Mouse (Mus musculus): ENCODE data around the gene Pex6. TPM values are rescaled to one million over a fixed set of nuclear protein-coding genes. Genes with fewer than 3 reads are reported as not detected.
"Not testable (repeated sequence)": the region's sequence is repeated elsewhere in the genome, so short reads cannot be mapped to it uniquely, and the experiment has no call there.

Gene Pex6
- total and polyA plus RNA-seq, 2 experiments from 2014 or later = 17.6 to 38.5 TPM

GRCm38 (mm10) chr17:46758753-46759152, 47.5 kb downstream of the Pex6 start:
- no peak overlapping the region for H3K4me3 ChIP-seq (ENCODE audit: low read depth, low read length)
- no peaks in the 10 kb centered on the region for H3K9me3 ChIP-seq (ENCODE audit: low read length)
- no peaks in the 10 kb centered on the region for H3K4me1 ChIP-seq (ENCODE audit: insufficient read depth, low read length)
- H3K9ac ChIP-seq (replicated peaks; ENCODE audit: low read length, poor library complexity, severe bottlenecking) = no peak overlapping the region
- no peak for ATAC-seq (ENCODE audit: low FRiP score)
- no peak for DNase-seq (ENCODE audit: low spot score)
- no peak overlapping the region for H3K4me2 ChIP-seq (ENCODE audit: low read depth, low read length, poor library complexity, severe bottlenecking)
- no peak for TF ChIP-seq CTCF (IDR thresholded peaks at IDR 0.05)
- no peaks in the 10 kb centered on the region for H3K36me3 ChIP-seq (ENCODE audit: insufficient read depth, low read length)
- no peak overlapping the region for H3K27ac ChIP-seq (ENCODE audit: low read depth, low read length)
- no peaks in the 10 kb centered on the region; the same call in 1 of the 2 replicates for H3K27me3 ChIP-seq (ENCODE audit: insufficient read depth, low read length)
- 80% methylated on average over 12 of the region's 12 CpGs for WGBS

GRCm38 (mm10) chr17:46763544-46763943, 52.3 kb downstream of the Pex6 start, which contains the start of gene Ptcra:
Gene Ptcra (minus strand): TSS chr17:46763712.
- DNase-seq (ENCODE audit: low spot score) = no peak
- no peak for TF ChIP-seq CTCF (IDR thresholded peaks at IDR 0.05)
- no peak within 1 kb of the TSS for H3K4me3 ChIP-seq (ENCODE audit: low read depth, low read length)
- no peak within 1 kb of the TSS for H3K4me2 ChIP-seq (ENCODE audit: low read depth, low read length, poor library complexity, severe bottlenecking)
- no peak within 1 kb of the TSS for H3K27ac ChIP-seq (ENCODE audit: low read depth, low read length)
- whole genome bisulfite sequencing = 54% methylated on average over 2 of the region's 2 CpGs
- no peaks in the 10 kb centered on the region for H3K9me3 ChIP-seq (ENCODE audit: low read length)
- no peak within 1 kb of the TSS for H3K9ac ChIP-seq (replicated peaks; ENCODE audit: low read length, poor library complexity, severe bottlenecking)
- no peaks in the 10 kb centered on the region for H3K36me3 ChIP-seq (ENCODE audit: insufficient read depth, low read length)
- no peak for ATAC-seq (ENCODE audit: low FRiP score)
- no peaks in the 10 kb centered on the region for H3K4me1 ChIP-seq (ENCODE audit: insufficient read depth, low read length)
- no peaks in the 10 kb centered on the region for H3K27me3 ChIP-seq (ENCODE audit: insufficient read depth, low read length)

- DNase-seq (ENCODE audit: low spot score); H3K9me3 ChIP-seq (ENCODE audit: low read length); ATAC-seq (ENCODE audit: low FRiP score); H3K4me1 ChIP-seq (ENCODE audit: insufficient read depth, low read length); H3K9ac ChIP-seq (replicated peaks; ENCODE audit: low read length, poor library complexity, severe bottlenecking); H3K4me3 ChIP-seq (ENCODE audit: low read depth, low read length); H3K27ac ChIP-seq (ENCODE audit: low read depth, low read length); H3K4me2 ChIP-seq (ENCODE audit: low read depth, low read length, poor library complexity, severe bottlenecking); H3K36me3 ChIP-seq (ENCODE audit: insufficient read depth, low read length); H3K27me3 ChIP-seq (ENCODE audit: insufficient read depth, low read length): not testable (repeated sequence)
- 69% methylated on average over 8 of the region's 9 CpGs for WGBS
Observed at GRCm38 (mm10) chr17:46764916-46765315, 53.7 kb downstream of the Pex6 start.

- Histone ChIP-seq H3K9ac (replicated peaks; ENCODE audit: low read length, poor library complexity, severe bottlenecking) (no peak overlapping the region), H3K4me2 (ENCODE audit: low read depth, low read length, poor library complexity, severe bottlenecking) (no peak overlapping the region), H3K4me1 (ENCODE audit: insufficient read depth, low read length) (no peaks in the 10 kb centered on the region), H3K27ac (ENCODE audit: low read depth, low read length) (no peak overlapping the region), H3K36me3 (ENCODE audit: insufficient read depth, low read length) (no peaks in the 10 kb centered on the region), H3K4me3 (ENCODE audit: low read depth, low read length) (no peak overlapping the region), H3K9me3 (ENCODE audit: low read length) (no peaks in the 10 kb centered on the region), H3K27me3 (ENCODE audit: insufficient read depth, low read length) (no peaks in the 10 kb centered on the region)
- WGBS = 63% methylated on average over 8 of the region's 8 CpGs
- no peak for TF ChIP-seq CTCF (IDR thresholded peaks at IDR 0.05)
- ATAC-seq (ENCODE audit: low FRiP score) = no peak
- no peak for DNase-seq (ENCODE audit: low spot score)
Observed at GRCm38 (mm10) chr17:46767868-46768267, 56.6 kb downstream of the Pex6 start.

GRCm38 (mm10) chr17:46770546-46770945, 59.3 kb downstream of the Pex6 start:
- no peak for TF ChIP-seq CTCF (IDR thresholded peaks at IDR 0.05)
- no peak overlapping the region for H3K9ac ChIP-seq (replicated peaks; ENCODE audit: low read length, poor library complexity, severe bottlenecking)
- H3K4me3 ChIP-seq (ENCODE audit: low read depth, low read length) = no peak overlapping the region
- H3K4me1 ChIP-seq (ENCODE audit: insufficient read depth, low read length) = no peaks in the 10 kb centered on the region
- no peak for DNase-seq (ENCODE audit: low spot score)
- no peaks in the 10 kb centered on the region for H3K27me3 ChIP-seq (ENCODE audit: insufficient read depth, low read length)
- WGBS = 92% methylated on average over 11 of the region's 11 CpGs
- H3K36me3 ChIP-seq (ENCODE audit: insufficient read depth, low read length) = 0 out of 2 replicates have a peak, but pooled peaks cover 2% of the 10 kb centered on the region
- no peaks in the 10 kb centered on the region for H3K9me3 ChIP-seq (ENCODE audit: low read length)
- H3K4me2 ChIP-seq (ENCODE audit: low read depth, low read length, poor library complexity, severe bottlenecking) = no peak overlapping the region
- H3K27ac ChIP-seq (ENCODE audit: low read depth, low read length) = no peak overlapping the region
- no peak for ATAC-seq (ENCODE audit: low FRiP score)

DNA sequence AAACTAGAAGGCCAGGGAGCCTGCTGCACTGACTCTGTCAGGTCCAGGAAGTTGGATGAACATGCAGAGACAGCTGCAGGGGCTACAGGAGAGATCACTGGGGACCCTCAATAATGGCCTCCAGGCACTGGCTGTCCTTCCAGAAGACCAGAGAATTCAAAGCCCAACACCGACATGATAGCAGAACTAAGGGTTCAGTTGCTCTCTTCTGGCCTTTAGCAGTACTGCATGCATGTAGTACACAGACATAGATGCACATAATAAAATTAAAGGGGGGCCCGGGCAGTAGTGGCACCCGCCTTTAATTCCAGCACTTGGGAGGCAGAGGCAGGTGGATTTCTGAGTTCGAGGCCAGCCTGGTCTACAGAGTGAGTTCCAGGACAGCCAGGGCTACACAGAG, 59.8 kb downstream of the Pex6 start:
- DNase-seq (ENCODE audit: low spot score) (no peak), ATAC-seq (ENCODE audit: low FRiP score) (no peak)
- peak; percentile 41 for TF ChIP-seq CTCF (IDR thresholded peaks at IDR 0.05)
- no peak overlapping the region for H3K4me3 ChIP-seq (ENCODE audit: low read depth, low read length)
- peaks cover 6% of the 10 kb centered on the region for H3K36me3 ChIP-seq (ENCODE audit: insufficient read depth, low read length)
- H3K4me1 ChIP-seq (ENCODE audit: insufficient read depth, low read length) = no peaks in the 10 kb centered on the region
- H3K9me3 ChIP-seq (ENCODE audit: low read length) = no peaks in the 10 kb centered on the region
- H3K27ac ChIP-seq (ENCODE audit: low read depth, low read length) = no peak overlapping the region
- no peak overlapping the region for H3K9ac ChIP-seq (replicated peaks; ENCODE audit: low read length, poor library complexity, severe bottlenecking)
- no peak overlapping the region for H3K4me2 ChIP-seq (ENCODE audit: low read depth, low read length, poor library complexity, severe bottlenecking)
- 86% methylated on average over 4 of the region's 4 CpGs for WGBS
- H3K27me3 ChIP-seq (ENCODE audit: insufficient read depth, low read length) = no peaks in the 10 kb centered on the region

Measured in midbrain, postnatal 0 days (tissue).